Mouse (Mus musculus) kidney, postnatal 25 days (tissue): ENCODE measurements around the gene Ssh1.
A peak's percentile ranks its signal among the peaks of the same experiment; 100 is the strongest.

Experiments
- DNase-seq, 2 experiments: peaks; one replicate each; pipeline ENCODE4 v3.0.0; 2021; ENCODE audit warnings: mixed read lengths in 2 of 2

The Ssh1 gene

GRCm38 (mm10) chr5:113992339-113992831 lies 1.3 kb downstream of the Ssh1 start:
- peak; percentile 57 to 65 for DNase-seq

GRCm38 (mm10) chr5:113991141-113991540 lies 2.6 kb downstream of the Ssh1 start:
- no peak for DNase-seq

- no peak for DNase-seq
Measured at GRCm38 (mm10) chr5:113990593-113990992, 3.1 kb downstream of the Ssh1 start.

GRCm38 (mm10) chr5:113989437-113990024 lies 4.2 kb downstream of the Ssh1 start:
- DNase-seq = no peak

GRCm38 (mm10) chr5:113986182-113986961 lies 7.3 kb downstream of the Ssh1 start:
- peak; percentile 89 to 93 for DNase-seq

- DNase-seq = no peak
Measured at GRCm38 (mm10) chr5:113985737-113986136, 8.0 kb downstream of the Ssh1 start.

- DNase-seq = no peak
Measured at GRCm38 (mm10) chr5:113984025-113984740, 9.5 kb downstream of the Ssh1 start.

- no peak for DNase-seq
Measured at GRCm38 (mm10) chr5:113983541-113983940, 10.2 kb downstream of the Ssh1 start.

- peak in 1 of 2 experiments; percentile 61 for DNase-seq
Measured at GRCm38 (mm10) chr5:113981843-113982242, 11.9 kb downstream of the Ssh1 start.

- DNase-seq = no peak
Measured at GRCm38 (mm10) chr5:113981171-113981570, 12.5 kb downstream of the Ssh1 start.

GRCm38 (mm10) chr5:113980511-113980910 lies 13.2 kb downstream of the Ssh1 start:
- no peak for DNase-seq

- no peak for DNase-seq
Measured at GRCm38 (mm10) chr5:113977309-113977708, 16.4 kb downstream of the Ssh1 start.

- DNase-seq = no peak
Measured at GRCm38 (mm10) chr5:113976597-113976996, 17.1 kb downstream of the Ssh1 start.

- DNase-seq = peak; percentile 80 to 84
Measured at GRCm38 (mm10) chr5:113975538-113976215, 18.0 kb downstream of the Ssh1 start.

- no peak for DNase-seq
Measured at GRCm38 (mm10) chr5:113974576-113974975, 19.1 kb downstream of the Ssh1 start.

GRCm38 (mm10) chr5:113973790-113974189 lies 19.9 kb downstream of the Ssh1 start:
- DNase-seq = peak; percentile 48 to 62

- peak; percentile 64 to 81 for DNase-seq
Measured at GRCm38 (mm10) chr5:113972589-113973515, 20.8 kb downstream of the Ssh1 start.

GRCm38 (mm10) chr5:113971434-113971960 lies 22.2 kb downstream of the Ssh1 start:
- DNase-seq = peak; percentile 39 to 63

- peak; percentile 73 to 88 for DNase-seq
Measured at GRCm38 (mm10) chr5:113968371-113968770, 25.3 kb downstream of the Ssh1 start.

- no peak for DNase-seq
Measured at GRCm38 (mm10) chr5:113966452-113967150, 27.1 kb downstream of the Ssh1 start.
